In the genomic region with DNA sequence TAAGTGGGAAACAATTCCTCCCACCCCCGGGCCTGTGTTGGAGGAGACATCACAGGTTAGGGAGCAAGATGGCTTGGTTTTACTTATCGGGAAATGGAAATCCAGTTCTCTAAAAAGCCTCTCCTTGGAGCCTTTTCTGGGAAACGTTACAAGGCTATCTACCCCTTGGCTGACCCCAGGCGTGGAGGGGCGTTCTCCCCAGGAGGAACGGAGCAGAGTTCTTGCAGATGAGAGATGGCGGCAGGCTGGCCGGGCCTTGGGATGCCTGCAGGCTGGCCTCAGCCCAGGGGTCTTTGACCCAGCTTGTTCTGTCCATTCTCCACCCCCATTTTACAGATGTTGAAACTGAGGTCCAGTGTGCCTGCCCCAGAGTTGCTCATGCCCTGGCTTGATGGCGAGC, we compare ENCODE assay signal across 16 mouse cellular contexts. TPM values are rescaled to one million over a fixed set of nuclear protein-coding genes. Genes with fewer than 3 reads are reported as not detected.
DNase-seq lines count a peak whose midpoint lies in the region; TF ChIP-seq lines count a peak whose summit lies in the region.
"Had no signal": no experiment of that assay in that cellular context is flagged by ENCODE, and none has a peak within 500 bp of the region (broad histone marks: within the 10 kb centered on the region; RNA-seq: fewer than 3 reads in every experiment).

No protein-coding gene starts in this region.

- no peak overlapping the region; the same call in 1 of the 2 replicates for H3K27ac ChIP-seq in heart, adult 2 months
- no peak overlapping the region for H3K27ac ChIP-seq in heart, embryonic 10.5 days
- H3K27ac ChIP-seq: embryonic facial prominence, embryonic 12.5 days; forebrain, embryonic 15.5 days; hindbrain, embryonic 10.5 days; neural tube, embryonic 15.5 days had no signal

- peak; percentile 61 to 66 for DNase-seq in heart, adult 2 months
- no peak for DNase-seq in heart, embryonic 10.5 days (ENCODE audit: low spot score)
- peak; percentile 54 for DNase-seq in gastrocnemius, adult 18-20 months (ENCODE audit: low spot score)
- peak; percentile 34 to 41 for DNase-seq in gastrocnemius, postnatal 36 days
- peak; percentile 58 to 63 for DNase-seq in heart, postnatal 14 days
- DNase-seq in right cerebral cortex, postnatal 4 days = no peak
- no peak for DNase-seq in retina, postnatal 1 day
- no peak for DNase-seq in yolk sac, embryonic 10.5 days (ENCODE audit: low spot score)
- DNase-seq: lung, embryonic 14.5 days; midbrain, embryonic 14.5 days had no signal

- TF ChIP-seq EP300 in heart, adult 2 months (IDR thresholded peaks at IDR 0.05; ENCODE audit: insufficient read depth, low read depth, low read length) = no peak

- H3K9ac ChIP-seq in heart, adult 2 months (ENCODE audit: low read depth, low read length) = no peak overlapping the region
- H3K9ac ChIP-seq: embryonic facial prominence, embryonic 12.5 days; forebrain, embryonic 15.5 days; lung, embryonic 14.5 days; neural tube, embryonic 15.5 days had no signal

- no peaks in the 10 kb centered on the region for H3K79me2 ChIP-seq in heart, adult 2 months (replicated peaks; ENCODE audit: control insufficient read depth, insufficient read depth, low read length)

- no peaks in the 10 kb centered on the region for H3K9me3 ChIP-seq in heart, embryonic 10.5 days
- H3K9me3 ChIP-seq: embryonic facial prominence, embryonic 12.5 days; forebrain, embryonic 15.5 days; hindbrain, embryonic 10.5 days; neural tube, embryonic 15.5 days had no signal

- no peaks in the 10 kb centered on the region for H3K36me3 ChIP-seq in heart, adult 2 months (ENCODE audit: control insufficient read depth, insufficient read depth, low read length)
- H3K36me3 ChIP-seq in heart, embryonic 10.5 days = peaks cover 5% of the 10 kb centered on the region; the same call in 1 of the 2 replicates
- H3K36me3 ChIP-seq: embryonic facial prominence, embryonic 12.5 days; forebrain, embryonic 15.5 days; hindbrain, embryonic 10.5 days; neural tube, embryonic 15.5 days had no signal

- TF ChIP-seq CTCF in heart, adult 2 months (IDR thresholded peaks at IDR 0.05) = no peak

- no peaks in the 10 kb centered on the region for H3K27me3 ChIP-seq in heart, adult 2 months (ENCODE audit: control insufficient read depth, insufficient read depth, low read length)
- 0 out of 2 replicates have a peak, but pooled peaks cover 6% of the 10 kb centered on the region for H3K27me3 ChIP-seq in heart, embryonic 10.5 days (ENCODE audit: insufficient read depth, poor library complexity, severe bottlenecking)
- H3K27me3 ChIP-seq: embryonic facial prominence, embryonic 12.5 days; forebrain, embryonic 15.5 days; neural tube, embryonic 15.5 days had no signal

- 71% methylated on average over 9 of the region's 9 CpGs for WGBS in heart, adult 2 months
- 82% methylated on average over 9 of the region's 9 CpGs for WGBS in heart, embryonic 10.5 days

- H3K4me1 ChIP-seq in heart, adult 2 months (ENCODE audit: control insufficient read depth, insufficient read depth, low read length) = peaks cover 24% of the 10 kb centered on the region
- 0 out of 2 replicates have a peak, but pooled peaks cover 2% of the 10 kb centered on the region for H3K4me1 ChIP-seq in heart, embryonic 10.5 days
- H3K4me1 ChIP-seq: embryonic facial prominence, embryonic 12.5 days; hindbrain, embryonic 10.5 days; neural tube, embryonic 15.5 days had no signal

- no peak overlapping the region for H3K4me3 ChIP-seq in heart, adult 2 months
- H3K4me3 ChIP-seq in heart, embryonic 10.5 days = no peak overlapping the region
- H3K4me3 ChIP-seq: embryonic facial prominence, embryonic 12.5 days; forebrain, embryonic 15.5 days; hindbrain, embryonic 10.5 days; myocyte; neural tube, embryonic 15.5 days had no signal

- intact Hi-C loops in heart, adult 2 months (cut with DNase I) = no loop called here
- intact Hi-C loops in gastrocnemius, postnatal 36 days (cut with DNase I) = no loop called here
- intact Hi-C loops in heart, postnatal 14 days (cut with DNase I) = no loop called here

- TF ChIP-seq POLR2A in heart, adult 2 months (IDR thresholded peaks at IDR 0.05; ENCODE audit: insufficient read depth, low read depth, low read length) = no peak

RNA-seq across cellular contexts. Expression of a gene that starts 42.4 kb away (rescaled TPM):
- 10 to 100 TPM; 21.0 to 21.8 TPM for total RNA-seq in heart, adult 2 months (2021)
- 12.7 and 18.4 TPM in 2 replicates for polyA plus RNA-seq in heart, adult 2 months (2012; rRNA removed)
- polyA plus RNA-seq in heart, embryonic 10.5 days (2016; fragmentation: Nextera tagmentation; extraction: Ambion mirVana) = 12.9 and 15.7 TPM in 2 replicates
- 10 to 100 TPM in 1 of 2 experiments, 1 to 10 TPM in 1; 7.7 to 10.6 TPM for total RNA-seq in gastrocnemius, adult 18-20 months (2021)
- total RNA-seq in gastrocnemius, postnatal 36 days (2021) = 10 to 100 TPM in 1 of 2 experiments, 1 to 10 TPM in 1; 6.8 to 10.3 TPM
- 10 to 100 TPM; 31.9 to 32.4 TPM for total RNA-seq in heart, postnatal 14 days (2021)
- total RNA-seq: CH12.LX had no signal
- polyA plus RNA-seq: myocyte had no signal

Comparison
In these comparisons a context has a peak if more than half of its experiments do, and no peak if none do; other contexts are left out.
1. DNase-seq: peak in heart, adult 2 months (2 of 2), gastrocnemius, adult 18-20 months (single experiment), gastrocnemius, postnatal 36 days (2 of 2) and heart, postnatal 14 days (2 of 2); none in heart, embryonic 10.5 days (single experiment), right cerebral cortex, postnatal 4 days (single experiment), retina, postnatal 1 day (single experiment) and yolk sac, embryonic 10.5 days (single experiment).